Mouse (Mus musculus) bone marrow macrophage, adult 2 months (primary cell): Measurements from ENCODE around the gene St14.

Source experiments
- CTCF ChIP-seq: IDR thresholded peaks from 2 replicates; pipeline ENCODE4 v1.5.1; 2012; ENCODE audit warnings: low read depth, mild to moderate bottlenecking, low read length, moderate library complexity
- POLR2A ChIP-seq: IDR thresholded peaks from 2 replicates; pipeline ENCODE4 v1.6.1; 2012; ENCODE audit warnings: mild to moderate bottlenecking, low read depth, low read length, borderline replicate concordance

DNA sequence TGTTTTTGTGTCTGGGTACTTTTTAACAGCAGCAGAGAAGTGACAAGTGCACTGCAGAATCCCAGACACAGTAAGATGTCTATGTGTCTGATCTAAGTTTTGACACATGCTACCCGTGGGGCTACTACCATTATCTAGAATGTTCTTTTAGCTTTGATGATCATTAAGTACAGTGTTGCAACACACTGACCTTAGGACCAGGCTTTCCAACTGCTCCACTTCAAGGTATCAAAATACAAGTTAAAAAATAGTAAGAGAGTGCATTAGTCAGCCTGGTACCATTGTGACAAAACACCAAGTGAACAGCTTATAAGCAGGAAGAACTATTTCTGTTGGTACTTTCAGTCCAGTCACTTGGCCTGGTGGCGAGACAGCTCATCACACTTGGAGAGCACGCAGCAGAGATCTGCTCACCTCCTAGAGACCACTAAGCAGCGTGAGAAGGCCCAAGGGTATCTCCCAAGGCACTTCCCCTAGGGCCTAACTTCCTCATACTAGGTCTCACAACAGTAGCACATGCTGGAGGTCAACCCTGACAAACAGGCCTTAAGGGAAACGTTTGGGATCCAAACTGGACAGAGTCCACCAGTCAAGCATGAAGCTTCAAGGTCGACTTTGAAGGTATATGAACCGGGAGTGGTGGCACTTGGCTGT is 13.7 kb upstream of the St14 start:
- TF ChIP-seq POLR2A (no peak), CTCF (no peak)
